In genomic region chr4:117556372-117556771, GRCm38 (mm10) we compare ENCODE assay signal across 26 mouse cellular contexts. TPM values are rescaled to one million over a fixed set of nuclear protein-coding genes. Genes with fewer than 3 reads are reported as not detected.
DNase-seq lines count a peak whose midpoint lies in the region; ATAC-seq and TF ChIP-seq lines count a peak whose summit lies in the region.
"Had no signal": no experiment of that assay in that cellular context is flagged by ENCODE, and none has a peak within 500 bp of the region (broad histone marks: within the 10 kb centered on the region; RNA-seq: fewer than 3 reads in every experiment).

No protein-coding gene starts in this region.

- H3K4me3 ChIP-seq in hindbrain, embryonic 13.5 days = no peak overlapping the region
- H3K4me3 ChIP-seq in hindbrain, postnatal 0 days (ENCODE audit: low read length) = no peak overlapping the region
- no peak overlapping the region for H3K4me3 ChIP-seq in ES-E14 (ENCODE audit: insufficient read depth in 1 of 2, low read depth in 1 of 2, low read length in 2 of 2, poor library complexity in 1 of 2, severe bottlenecking in 1 of 2)
- H3K4me3 ChIP-seq in limb, embryonic 10.5 days = peak overlapping the region; percentile 22
- no peak overlapping the region for H3K4me3 ChIP-seq in midbrain, embryonic 14.5 days (replicated peaks; ENCODE audit: low read depth, low read length)
- H3K4me3 ChIP-seq: heart, embryonic 13.5 days; limb, embryonic 13.5 days; liver, embryonic 13.5 days had no signal

- no peak for DNase-seq in hindbrain, postnatal 0 days (ENCODE audit: low spot score)
- no peak for DNase-seq in ES-E14 (ENCODE audit: low read depth, low spot score)
- no peak for DNase-seq in limb, embryonic 10.5 days (ENCODE audit: low spot score)
- DNase-seq in midbrain, embryonic 14.5 days = peak; percentile 45
- no peak for DNase-seq in left cerebral cortex, postnatal 10 days (ENCODE audit: extremely low spot score in 1 of 2, low spot score in 2 of 2)
- no peak for DNase-seq in left cerebral cortex, adult 18-20 months (ENCODE audit: low spot score in 2 of 2)
- DNase-seq in adrenal gland, adult (ENCODE audit: inconsistent age in 2 of 2, low spot score in 1 of 2) = no peak
- DNase-seq: adrenal gland, postnatal 10 days; B cell, adult 2 months; cerebellum, adult 8-10 months; cerebellum, postnatal 36 days; gastrocnemius, postnatal 10 days; heart, adult 11 months; heart, postnatal 14 days; kidney, adult 2 months; layer of hippocampus, adult 9-11 months; liver, embryonic 13.5 days; lung, adult 2 months; lung, postnatal 14 days; right cerebral cortex, postnatal 25 days; spleen, adult 18-20 months had no signal

- no peaks in the 10 kb centered on the region for H3K27me3 ChIP-seq in hindbrain, embryonic 13.5 days
- no peaks in the 10 kb centered on the region for H3K27me3 ChIP-seq in hindbrain, postnatal 0 days (ENCODE audit: insufficient read depth, low read length)
- no peaks in the 10 kb centered on the region for H3K27me3 ChIP-seq in limb, embryonic 10.5 days (ENCODE audit: low read depth, poor library complexity, severe bottlenecking)
- no peaks in the 10 kb centered on the region for H3K27me3 ChIP-seq in midbrain, embryonic 14.5 days (ENCODE audit: control insufficient read depth, insufficient read depth, low read length)
- H3K27me3 ChIP-seq: heart, embryonic 13.5 days; limb, embryonic 13.5 days; liver, embryonic 13.5 days had no signal

- H3K36me3 ChIP-seq in hindbrain, embryonic 13.5 days = no peaks in the 10 kb centered on the region
- no peaks in the 10 kb centered on the region for H3K36me3 ChIP-seq in hindbrain, postnatal 0 days (ENCODE audit: insufficient read depth, low read length)
- H3K36me3 ChIP-seq in ES-E14 (ENCODE audit: control insufficient read depth, insufficient read depth, low read length, poor library complexity, severe bottlenecking) = peaks cover 4% of the 10 kb centered on the region; the same call in 1 of the 2 replicates
- peaks cover 21% of the 10 kb centered on the region for H3K36me3 ChIP-seq in limb, embryonic 10.5 days
- H3K36me3 ChIP-seq in midbrain, embryonic 14.5 days (ENCODE audit: control insufficient read depth, insufficient read depth, low read length) = 0 out of 2 replicates have a peak, but pooled peaks cover 4% of the 10 kb centered on the region
- H3K36me3 ChIP-seq: liver, embryonic 13.5 days had no signal

- peak overlapping the region; percentile 31 for H3K9ac ChIP-seq in hindbrain, embryonic 13.5 days
- H3K9ac ChIP-seq in hindbrain, postnatal 0 days (replicated peaks; ENCODE audit: low read length) = no peak overlapping the region
- H3K9ac ChIP-seq in ES-E14 (ENCODE audit: insufficient read depth, low read depth, low read length, poor library complexity, severe bottlenecking) = peak overlapping the region; percentile 48; the same call in 1 of the 2 replicates
- H3K9ac ChIP-seq in midbrain, embryonic 14.5 days (replicated peaks; ENCODE audit: low read length) = no peak overlapping the region
- H3K9ac ChIP-seq: heart, embryonic 13.5 days; limb, embryonic 13.5 days; liver, embryonic 13.5 days had no signal

- no peak for TF ChIP-seq CTCF in hindbrain, postnatal 0 days (IDR thresholded peaks at IDR 0.05; ENCODE audit: low read depth)

- no peak overlapping the region for H3K4me2 ChIP-seq in hindbrain, embryonic 13.5 days
- no peak overlapping the region for H3K4me2 ChIP-seq in hindbrain, postnatal 0 days (ENCODE audit: low read depth, low read length)
- 0 out of 2 replicates have a peak overlapping the region, but pooled peaks have one; percentile 9 for H3K4me2 ChIP-seq in midbrain, embryonic 14.5 days (ENCODE audit: low read length)
- H3K4me2 ChIP-seq: heart, embryonic 13.5 days; limb, embryonic 13.5 days; liver, embryonic 13.5 days had no signal

- 17% methylated on average over 5 of the region's 5 CpGs for WGBS in hindbrain, embryonic 13.5 days
- WGBS in hindbrain, postnatal 0 days = 18% methylated on average over 5 of the region's 5 CpGs
- WGBS in limb, embryonic 10.5 days = 9% methylated on average over 5 of the region's 5 CpGs
- WGBS in midbrain, embryonic 14.5 days = 11% methylated on average over 5 of the region's 5 CpGs

- no peak for ATAC-seq in hindbrain, embryonic 13.5 days (ENCODE audit: low FRiP score)
- ATAC-seq in hindbrain, postnatal 0 days = no peak
- peak; percentile 70 for ATAC-seq in midbrain, embryonic 14.5 days (ENCODE audit: low FRiP score, low TSS enrichment)
- ATAC-seq: activated CD4-positive, CD25-positive, alpha-beta regulatory T cell, adult 4 months had no signal

- H3K4me1 ChIP-seq in hindbrain, embryonic 13.5 days (replicated peaks) = peaks cover 49% of the 10 kb centered on the region
- H3K4me1 ChIP-seq in hindbrain, postnatal 0 days (ENCODE audit: insufficient read depth, low read length) = peaks cover 11% of the 10 kb centered on the region
- H3K4me1 ChIP-seq in ES-E14 (ENCODE audit: control insufficient read depth in 2 of 2, insufficient read depth in 2 of 2, low read length in 2 of 2, poor library complexity in 1 of 2) = peaks cover 0 to 5% of the 10 kb centered on the region in 2 experiments; a peak in 1 of 4 replicates
- H3K4me1 ChIP-seq in limb, embryonic 10.5 days = peaks cover 38% of the 10 kb centered on the region
- H3K4me1 ChIP-seq in midbrain, embryonic 14.5 days (ENCODE audit: control insufficient read depth, insufficient read depth, low read length) = peaks cover 10% of the 10 kb centered on the region

- no peaks in the 10 kb centered on the region for H3K9me3 ChIP-seq in hindbrain, embryonic 13.5 days
- H3K9me3 ChIP-seq in hindbrain, postnatal 0 days (ENCODE audit: low read length) = no peaks in the 10 kb centered on the region
- no peaks in the 10 kb centered on the region for H3K9me3 ChIP-seq in ES-E14 (ENCODE audit: control insufficient read depth, insufficient read depth, low read depth, low read length)
- no peaks in the 10 kb centered on the region for H3K9me3 ChIP-seq in limb, embryonic 10.5 days (replicated peaks)
- no peaks in the 10 kb centered on the region for H3K9me3 ChIP-seq in midbrain, embryonic 14.5 days (ENCODE audit: control insufficient read depth, low read length)
- H3K9me3 ChIP-seq: heart, embryonic 13.5 days; limb, embryonic 13.5 days; liver, embryonic 13.5 days had no signal

- in situ Hi-C loops in ES-E14 (cut with MboI; ENCODE audit: low sequenced_read_pairs in 2 of 2, unreplicated experiment in 2 of 2) = no loop called here

- H3K27ac ChIP-seq in hindbrain, embryonic 13.5 days = peak overlapping the region; percentile 48
- no peak overlapping the region for H3K27ac ChIP-seq in hindbrain, postnatal 0 days
- H3K27ac ChIP-seq in ES-E14 (ENCODE audit: insufficient read depth, low read depth, low read length, poor library complexity, severe bottlenecking) = no peak overlapping the region
- H3K27ac ChIP-seq in limb, embryonic 10.5 days = peak overlapping the region; percentile 66
- H3K27ac ChIP-seq in midbrain, embryonic 14.5 days (replicated peaks; ENCODE audit: low read depth, low read length) = 0 out of 2 replicates have a peak overlapping the region, but pooled peaks have one; percentile 28
- H3K27ac ChIP-seq: kidney, postnatal 0 days had no signal

- intact Hi-C loops in left cerebral cortex, postnatal 10 days (cut with DNase I) = no loop called here

TF ChIP-seq in ES-E14, 5 proteins besides CTCF, POLR2A, EP300 and RAD21:
- no peak for TF ChIP-seq ZNF384 (IDR thresholded peaks at IDR 0.05; ENCODE audit: low read depth, low read length)
TF ChIP-seq in ES-E14: peak in this region for 0.

RNA-seq across cellular contexts. Expression of gene Eri3, which starts 6.2 kb away (rescaled TPM):
- polyA plus RNA-seq in hindbrain, embryonic 13.5 days (2015; fragmentation: Nextera tagmentation; extraction: Ambion mirVana) = 205 and 214 TPM in 2 replicates
- 263 and 267 TPM in 2 replicates for total RNA-seq in hindbrain, postnatal 0 days (2014; rRNA removed)
- 277 and 295 TPM in 2 replicates for polyA plus RNA-seq in hindbrain, postnatal 0 days (2015; fragmentation: Nextera tagmentation; extraction: Ambion mirVana)
- 36.0 and 45.6 TPM in 2 replicates for total RNA-seq in ES-E14 (2012; rRNA removed)
- polyA plus RNA-seq in limb, embryonic 10.5 days (2016; fragmentation: Nextera tagmentation; extraction: Ambion mirVana) = 114 and 147 TPM in 2 replicates
- 267 and 284 TPM in 2 replicates for polyA plus RNA-seq in midbrain, embryonic 14.5 days (2014; fragmentation: Nextera tagmentation; extraction: Ambion mirVana)
- total RNA-seq in left cerebral cortex, postnatal 10 days (2021) = 100 to 1,000 TPM; 251 to 264 TPM
- 100 to 1,000 TPM; 211 to 231 TPM for total RNA-seq in left cerebral cortex, adult 18-20 months (2021)

RNA-seq across cellular contexts. Expression of gene Rnf220, which starts 59.5 kb away (rescaled TPM):
- 102 and 106 TPM in 2 replicates for polyA plus RNA-seq in hindbrain, embryonic 13.5 days (2015; fragmentation: Nextera tagmentation; extraction: Ambion mirVana)
- 119 and 156 TPM in 2 replicates for total RNA-seq in hindbrain, postnatal 0 days (2014; rRNA removed)
- polyA plus RNA-seq in hindbrain, postnatal 0 days (2015; fragmentation: Nextera tagmentation; extraction: Ambion mirVana) = 101 and 105 TPM in 2 replicates
- total RNA-seq in ES-E14 (2012; rRNA removed) = 130 and 178 TPM in 2 replicates
- polyA plus RNA-seq in limb, embryonic 10.5 days (2016; fragmentation: Nextera tagmentation; extraction: Ambion mirVana) = 100 and 106 TPM in 2 replicates
- polyA plus RNA-seq in midbrain, embryonic 14.5 days (2014; fragmentation: Nextera tagmentation; extraction: Ambion mirVana) = 103 and 110 TPM in 2 replicates
- total RNA-seq in left cerebral cortex, postnatal 10 days (2021) = 100 to 1,000 TPM; 136 to 144 TPM
- 100 to 1,000 TPM; 208 to 211 TPM for total RNA-seq in left cerebral cortex, adult 18-20 months (2021)

Comparison
In these comparisons a context has a peak if more than half of its experiments do, and no peak if none do; other contexts are left out.
1. H3K27ac ChIP-seq: peak in hindbrain, embryonic 13.5 days (single experiment), limb, embryonic 10.5 days (single experiment) and midbrain, embryonic 14.5 days (single experiment); none in hindbrain, postnatal 0 days (single experiment) and ES-E14 (single experiment).
2. H3K9ac ChIP-seq: peak in hindbrain, embryonic 13.5 days (single experiment) and ES-E14 (single experiment); none in hindbrain, postnatal 0 days (single experiment) and midbrain, embryonic 14.5 days (single experiment).